Mouse (Mus musculus) brain, embryonic 14.5 days (tissue): ENCODE measurements around the gene Zfp217.

Experiments used
- CTCF ChIP-seq: fragments of 200-500 bp; IDR thresholded peaks from 2 replicates; pipeline ENCODE4 v1.5.1; 2012; ENCODE audit warnings: inconsistent platforms, mild to moderate bottlenecking, moderate library complexity, borderline replicate concordance; ENCODE audit not compliant: insufficient read depth, insufficient read length; ENCODE audit errors: extremely low read depth
- POLR2A ChIP-seq: fragments of 200-500 bp; IDR thresholded peaks from 2 replicates; pipeline ENCODE4 v1.6.1; 2012; ENCODE audit warnings: mild to moderate bottlenecking, inconsistent platforms, borderline replicate concordance; ENCODE audit not compliant: poor library complexity, insufficient read depth, insufficient read length, severe bottlenecking; ENCODE audit errors: extremely low read depth

GRCm38 (mm10) chr2:170177323-170177722, 29.4 kb upstream of the Zfp217 start:
- TF ChIP-seq CTCF = no peak
- TF ChIP-seq POLR2A = no peak
